Mouse (Mus musculus): ENCODE measurements at regions not wholly inside any gene's neighbourhood (a gene's known extent, or its start where the extent isn't known, plus 50 kb on each side); places are given as distances from the start of the nearest gene placed in this dataset.
A peak's percentile ranks its signal among the peaks of the same experiment; 100 is the strongest.

GRCm38 (mm10) chr1:155041592-155041991 lies 57.8 kb downstream of the Ier5 start:
- no peak for DNase-seq (ENCODE audit: low spot score in 2 of 2)

DNA sequence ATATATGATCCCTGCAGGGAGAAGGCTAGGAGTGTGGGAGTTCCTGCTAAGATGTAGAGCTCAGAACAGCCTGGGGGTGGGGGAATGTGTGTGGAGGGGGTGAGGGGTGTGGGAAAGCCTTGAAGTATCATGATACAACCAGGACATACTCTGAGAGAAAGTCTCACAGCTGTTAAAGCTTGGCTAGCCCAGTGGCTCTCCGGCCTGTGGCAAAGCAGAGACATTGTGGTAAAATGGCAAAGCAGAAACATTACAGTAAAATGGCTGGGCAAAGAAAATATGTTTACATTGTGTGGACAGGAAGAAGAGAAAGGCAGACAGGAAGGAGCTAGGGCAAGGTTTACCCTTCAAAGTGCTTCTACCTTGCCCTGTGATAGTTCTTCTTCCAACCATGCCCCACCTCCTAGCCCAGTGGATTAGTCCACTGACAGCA lies 58.5 kb downstream of the Ier5 start:
- DNase-seq (ENCODE audit: low spot score in 2 of 2): no peak

DNA sequence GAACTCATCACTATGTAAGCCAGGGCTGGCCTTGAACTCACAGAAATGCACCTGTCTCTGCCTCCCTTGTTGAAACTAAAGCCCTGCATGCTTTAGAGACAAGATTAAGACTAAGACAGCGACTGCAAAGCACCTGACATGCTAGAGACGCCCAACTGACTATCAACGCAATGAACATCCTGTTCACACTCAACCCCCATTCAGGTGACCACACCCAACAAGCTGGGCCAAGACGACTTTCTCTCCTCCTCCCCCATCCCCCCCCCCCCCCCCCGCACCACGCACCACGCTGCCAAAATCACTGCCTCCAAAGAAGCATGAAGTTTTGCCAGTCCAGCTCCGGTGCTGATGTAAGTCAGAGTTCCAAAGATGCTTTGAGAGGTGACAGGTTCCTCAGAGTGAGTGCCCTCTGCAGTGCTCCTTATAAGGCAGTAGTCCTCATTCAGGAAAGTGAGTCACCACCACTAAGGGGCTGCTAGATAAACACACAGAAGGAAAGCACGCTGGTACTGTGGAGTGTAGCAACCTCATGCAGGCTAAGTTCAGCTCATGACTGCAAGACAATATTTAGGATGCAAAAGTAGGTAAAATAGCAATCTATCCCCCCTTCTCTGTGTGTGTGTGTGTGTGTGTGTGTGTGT lies 59.2 kb downstream of the Ier5 start:
- DNase-seq (ENCODE audit: low spot score in 2 of 2): no peak

DNA sequence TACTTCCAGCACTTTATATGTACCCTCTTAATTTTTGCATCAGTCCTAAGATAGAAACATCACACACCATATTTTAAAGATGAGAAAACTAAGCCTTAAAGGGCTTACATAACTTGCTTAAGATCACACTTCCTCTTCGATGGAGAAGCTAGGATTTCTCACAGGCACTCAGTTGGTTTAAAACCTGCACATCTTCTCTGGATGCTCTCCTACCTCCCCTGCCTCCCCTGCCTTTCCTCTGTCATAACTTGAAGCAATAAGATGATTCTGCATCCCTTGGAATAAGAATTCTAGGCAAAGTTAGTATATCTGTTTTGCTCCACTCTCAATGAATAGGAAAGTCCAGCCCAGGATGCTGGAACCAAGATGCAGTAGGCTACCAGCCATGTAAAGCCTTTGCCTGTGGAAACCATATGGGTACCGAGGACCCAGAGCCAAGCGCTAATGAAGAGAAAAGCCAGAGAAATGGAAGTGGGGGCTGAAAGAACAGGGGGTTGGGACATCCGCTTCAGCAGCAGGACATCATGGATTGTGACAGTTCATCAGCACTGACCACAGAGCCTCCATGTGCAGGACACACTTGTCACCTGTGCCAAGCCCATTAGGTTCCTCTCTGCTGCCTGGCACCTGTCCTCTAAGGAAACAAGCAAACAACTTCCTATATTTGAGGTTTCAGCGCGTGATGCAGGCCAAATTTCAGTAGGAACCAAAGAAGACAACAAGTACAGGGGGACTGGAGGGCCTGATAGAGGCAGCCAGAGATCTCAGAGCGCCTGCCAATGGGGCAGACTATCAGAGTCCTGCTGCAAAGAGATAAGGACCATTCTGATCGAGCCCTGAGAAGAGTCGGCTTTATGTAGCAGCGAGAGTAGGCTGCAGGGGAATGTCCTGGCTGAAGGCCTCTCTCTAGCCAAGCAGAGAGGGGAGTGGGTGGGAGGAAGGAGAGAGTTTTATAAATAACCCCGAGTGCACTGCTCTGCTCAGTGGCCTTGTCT lies 60.5 kb downstream of the Ier5 start:
- no peak for DNase-seq (ENCODE audit: low spot score in 2 of 2)

DNA sequence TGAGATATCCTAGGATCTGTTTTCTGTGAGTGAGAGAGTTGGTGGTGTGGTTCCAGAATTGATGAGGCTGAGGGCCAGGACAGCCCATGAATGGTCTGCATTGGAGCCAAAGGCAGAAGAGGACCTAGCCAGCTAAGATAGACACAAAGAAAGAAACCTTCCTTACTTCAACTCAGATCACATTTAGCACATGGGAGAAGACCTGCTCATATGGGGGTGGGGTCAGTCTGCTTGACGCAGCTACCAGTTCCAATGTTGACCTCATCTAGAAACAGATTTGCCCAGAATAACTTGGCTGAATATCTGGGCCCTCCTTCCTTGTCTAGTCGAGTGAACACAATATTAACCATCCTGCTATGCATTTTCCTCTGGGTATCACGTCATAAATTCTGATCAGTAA lies 62.0 kb downstream of the Ier5 start:
- no peak for DNase-seq (ENCODE audit: low spot score in 2 of 2)

DNA sequence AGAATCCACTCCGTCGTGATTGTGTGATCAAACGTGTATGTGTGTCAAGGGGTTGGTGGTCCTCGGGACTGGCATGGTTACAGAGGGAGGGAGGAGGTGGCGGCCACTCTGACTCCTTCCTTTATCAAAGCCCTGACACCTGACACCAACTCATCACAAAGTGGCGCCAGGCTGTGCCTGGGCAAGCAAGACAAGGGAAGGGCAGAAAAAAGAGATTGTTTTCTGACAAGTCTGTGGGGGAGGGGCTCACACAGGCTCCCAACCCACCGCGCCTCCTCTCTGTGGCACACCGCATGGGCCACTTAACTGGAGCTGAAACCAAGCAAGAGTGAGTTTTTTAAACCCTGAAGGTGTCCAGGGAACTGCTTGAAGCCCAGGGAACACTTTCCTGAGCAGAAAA lies 68.5 kb downstream of the Ier5 start:
- no peak for DNase-seq (ENCODE audit: low spot score in 2 of 2)

- no peak for DNase-seq (ENCODE audit: low spot score in 2 of 2)
Measured at GRCm38 (mm10) chr1:155029195-155029879, 70.1 kb downstream of the Ier5 start.

DNA sequence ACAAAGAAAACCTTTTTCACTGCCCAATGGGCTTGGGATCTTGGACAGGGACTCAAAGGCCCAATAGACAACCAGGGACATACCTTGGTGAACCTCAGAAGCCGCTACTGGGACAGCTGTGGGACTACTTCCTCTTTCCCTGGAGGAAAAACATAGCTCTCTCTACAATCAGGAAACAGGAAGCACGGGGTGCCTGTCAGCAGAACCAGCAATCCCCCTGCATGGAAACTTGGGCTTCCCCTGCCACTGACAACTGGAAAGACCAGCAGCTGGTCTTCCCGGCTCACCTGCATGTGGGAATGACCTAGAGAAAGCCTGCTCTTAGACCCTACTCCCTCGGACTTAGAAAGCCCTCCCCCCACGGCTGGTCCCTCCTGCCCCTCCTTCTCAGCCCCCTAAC lies 70.7 kb downstream of the Ier5 start:
- no peak for DNase-seq (ENCODE audit: low spot score in 2 of 2)

DNA sequence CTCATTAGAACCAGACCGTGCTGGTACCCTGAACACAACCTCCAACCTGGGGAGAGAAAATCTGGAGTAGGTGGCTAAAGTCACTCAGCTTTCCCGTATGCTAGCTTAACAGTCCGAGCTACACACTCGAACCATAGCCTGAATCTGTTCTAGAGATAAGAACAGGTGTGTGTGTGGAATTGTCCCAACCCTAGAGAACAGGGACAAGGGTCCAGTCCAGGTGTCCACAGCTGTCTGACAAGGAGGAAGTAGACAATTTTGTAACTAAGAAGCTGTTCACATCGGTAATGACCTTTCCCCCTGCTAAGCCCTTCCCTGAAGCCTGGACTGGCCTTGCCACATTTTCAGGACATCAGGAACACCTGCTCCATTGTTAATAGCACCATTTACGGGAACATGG lies 71.3 kb downstream of the Ier5 start:
- DNase-seq (ENCODE audit: low spot score in 2 of 2): no peak

GRCm38 (mm10) chr1:155027583-155027982 lies 71.9 kb downstream of the Ier5 start:
- no peak for DNase-seq (ENCODE audit: low spot score in 2 of 2)

GRCm38 (mm10) chr1:155025862-155026478 lies 73.5 kb downstream of the Ier5 start:
- DNase-seq (ENCODE audit: low spot score in 2 of 2): peak; percentile 65 to 87

- no peak for DNase-seq (ENCODE audit: low spot score in 2 of 2)
Measured at GRCm38 (mm10) chr1:155023324-155023723, 76.1 kb downstream of the Ier5 start.

- no peak for DNase-seq (ENCODE audit: low spot score in 2 of 2)
Measured at GRCm38 (mm10) chr1:155015669-155016068, 83.8 kb downstream of the Ier5 start.

GRCm38 (mm10) chr1:155014944-155015343 lies 84.5 kb downstream of the Ier5 start:
- no peak for DNase-seq (ENCODE audit: low spot score in 2 of 2)

GRCm38 (mm10) chr1:155013784-155014183 lies 85.7 kb downstream of the Ier5 start:
- no peak for DNase-seq (ENCODE audit: low spot score in 2 of 2)

DNA sequence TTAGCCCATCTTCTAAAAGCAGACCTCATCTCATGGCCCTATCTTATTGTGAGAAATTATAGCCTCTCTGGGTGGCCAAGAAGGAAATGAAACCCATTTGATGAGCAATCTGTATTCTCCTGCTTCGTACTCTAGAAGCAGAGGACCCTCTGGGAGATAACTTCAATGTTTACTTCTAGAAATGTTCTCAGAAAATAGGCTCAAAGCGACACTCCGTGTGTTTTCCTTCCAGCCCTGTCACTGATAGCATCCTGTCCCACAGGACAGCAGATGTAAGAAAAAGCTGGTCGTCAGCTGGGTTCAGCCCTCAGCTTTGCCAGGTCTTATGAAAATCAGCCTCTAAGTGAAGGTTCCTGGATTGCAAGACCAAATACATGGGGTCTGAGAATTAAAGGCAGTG lies 86.1 kb downstream of the Ier5 start:
- DNase-seq (ENCODE audit: low spot score in 2 of 2): no peak

GRCm38 (mm10) chr1:155006539-155007486 lies 92.6 kb downstream of the Ier5 start:
- DNase-seq (ENCODE audit: low spot score in 2 of 2): peak; percentile 92 to 95

GRCm38 (mm10) chr1:155006099-155006498 lies 93.3 kb downstream of the Ier5 start:
- no peak for DNase-seq (ENCODE audit: low spot score in 2 of 2)

- no peak for DNase-seq (ENCODE audit: low spot score in 2 of 2)
Measured at GRCm38 (mm10) chr1:155000301-155000700, 99.1 kb downstream of the Ier5 start.

DNA sequence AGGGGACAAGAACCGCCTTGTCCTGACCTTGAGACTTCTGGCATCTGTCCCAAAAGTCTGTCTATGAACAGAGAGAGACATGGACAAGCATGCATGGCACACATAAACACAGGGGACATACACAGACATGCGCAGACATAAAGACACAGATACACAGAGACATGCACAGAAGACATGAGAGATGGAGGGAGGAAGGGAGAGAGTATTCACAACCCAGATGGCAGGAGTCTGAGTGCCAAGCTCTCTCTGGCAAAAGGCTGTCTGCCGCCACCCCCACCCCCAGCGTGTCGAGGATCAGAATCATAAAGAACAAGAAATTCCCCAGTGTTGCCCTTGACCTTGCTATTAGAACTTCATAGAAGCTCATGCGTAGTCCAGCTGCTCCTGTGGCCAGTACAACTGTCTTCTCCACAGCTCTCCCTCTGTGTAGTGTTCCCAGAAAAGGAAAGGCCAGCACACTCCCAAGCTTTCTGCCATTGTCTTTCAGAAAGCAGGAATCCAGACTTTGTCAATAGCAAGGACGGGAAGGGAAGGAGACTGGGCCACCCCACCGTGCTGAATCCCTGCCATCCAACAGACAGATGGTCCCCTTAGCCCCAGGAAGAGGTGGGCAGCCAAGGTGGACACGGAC lies 99.8 kb downstream of the Ier5 start:
- DNase-seq (ENCODE audit: low spot score in 2 of 2): peak; percentile 39 to 76
